Mouse (Mus musculus): ENCODE data around the gene Iqcn. TPM values are rescaled to one million over a fixed set of nuclear protein-coding genes. Genes with fewer than 3 reads are reported as not detected.

Iqcn gene
- polyA plus RNA-seq, 1 experiment from 2014 or later = not detected

DNA sequence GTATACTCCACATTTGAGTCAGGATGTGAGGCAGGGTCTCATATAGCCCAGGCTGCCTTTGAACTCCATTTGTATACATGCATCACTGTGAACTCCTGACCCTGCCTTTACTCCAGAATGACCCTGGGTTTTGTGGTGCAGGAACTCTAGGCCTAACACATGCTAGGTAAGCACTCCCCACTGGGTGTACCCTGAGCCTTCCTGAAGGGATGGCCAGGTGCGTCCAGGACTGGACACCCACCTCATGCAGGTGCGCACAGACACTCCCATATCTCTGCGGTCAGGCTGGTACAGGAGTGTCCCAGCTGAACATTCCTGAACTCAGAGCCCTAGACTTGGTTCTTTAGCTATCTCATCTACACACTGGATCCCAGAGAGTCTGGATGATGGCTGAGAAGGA is 29.1 kb upstream of the Iqcn start:
- H3K36me3 ChIP-seq (ENCODE audit: control insufficient read depth, insufficient read depth, low read length) = peaks cover 6% of the 10 kb centered on the region; the same call in 1 of the 2 replicates
- peak overlapping the region; percentile 61 for H3K4me3 ChIP-seq (ENCODE audit: low read depth, low read length)
- peak overlapping the region; percentile 63 for H3K4me2 ChIP-seq (ENCODE audit: low read length)
- peak; percentile 5; the same call in 1 of the 2 replicates for ATAC-seq
- H3K27me3 ChIP-seq (ENCODE audit: control insufficient read depth, insufficient read depth, low read depth, low read length) = no peaks in the 10 kb centered on the region
- peak overlapping the region; percentile 95 for H3K27ac ChIP-seq (ENCODE audit: low read length)
- WGBS = 89% methylated on average over 3 of the region's 3 CpGs
- peak overlapping the region; percentile 71 for H3K9ac ChIP-seq (ENCODE audit: low read depth, low read length)
- no peaks in the 10 kb centered on the region for H3K9me3 ChIP-seq (replicated peaks; ENCODE audit: control insufficient read depth, low read length, poor library complexity, severe bottlenecking)
- H3K4me1 ChIP-seq (ENCODE audit: control insufficient read depth, insufficient read depth, low read length) = peaks cover 9% of the 10 kb centered on the region

DNA sequence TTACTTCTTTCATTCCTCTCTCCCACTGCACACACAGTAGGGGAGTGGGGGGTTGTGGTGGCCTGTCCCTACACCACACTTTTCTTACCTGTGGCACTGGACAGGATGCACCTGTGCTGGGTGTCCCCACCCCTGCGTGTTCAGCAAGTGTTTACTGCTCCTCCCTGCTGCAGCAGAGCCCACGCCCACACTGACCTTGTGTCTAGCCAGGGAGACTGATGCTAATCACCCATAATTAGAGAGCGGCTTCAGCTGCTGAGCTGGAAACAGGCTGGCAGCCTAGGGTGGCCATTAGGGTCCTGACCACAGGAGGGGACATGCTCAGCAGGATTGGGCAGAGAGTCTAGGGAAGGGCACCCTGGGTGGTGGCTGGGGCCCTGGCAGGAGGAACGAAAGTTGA is 28.5 kb upstream of the Iqcn start:
- H3K36me3 ChIP-seq (ENCODE audit: control insufficient read depth, insufficient read depth, low read length) = peaks cover 6% of the 10 kb centered on the region; the same call in 1 of the 2 replicates
- 88% methylated on average over 4 of the region's 4 CpGs for WGBS
- no peaks in the 10 kb centered on the region for H3K9me3 ChIP-seq (replicated peaks; ENCODE audit: control insufficient read depth, low read length, poor library complexity, severe bottlenecking)
- no peak overlapping the region for H3K4me2 ChIP-seq (ENCODE audit: low read length)
- H3K9ac ChIP-seq (ENCODE audit: low read depth, low read length) = no peak overlapping the region
- H3K4me1 ChIP-seq (ENCODE audit: control insufficient read depth, insufficient read depth, low read length) = peaks cover 9% of the 10 kb centered on the region
- no peak overlapping the region for H3K27ac ChIP-seq (ENCODE audit: low read length)
- no peaks in the 10 kb centered on the region for H3K27me3 ChIP-seq (ENCODE audit: control insufficient read depth, insufficient read depth, low read depth, low read length)
- ATAC-seq = no peak
- no peak overlapping the region for H3K4me3 ChIP-seq (ENCODE audit: low read depth, low read length)

DNA sequence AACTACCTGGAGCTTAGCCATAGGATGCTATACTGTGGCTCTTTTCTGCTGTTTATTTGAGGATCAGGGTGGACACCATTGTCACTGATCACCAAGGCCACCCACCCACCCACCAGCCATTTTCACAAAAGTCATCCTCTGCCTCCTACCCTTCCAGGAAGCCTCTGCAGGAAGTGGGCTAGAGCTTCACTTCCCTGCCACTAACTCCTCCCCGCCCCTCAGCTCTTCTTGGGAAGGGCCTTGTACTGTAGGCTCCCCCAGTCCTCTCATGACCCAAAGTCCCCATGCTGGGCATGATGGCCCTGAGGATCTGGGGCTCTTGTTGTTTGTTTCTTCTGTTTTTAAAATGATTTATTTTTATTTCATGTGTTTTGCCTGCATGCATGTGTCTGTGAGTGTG is 27.9 kb upstream of the Iqcn start:
- no peaks in the 10 kb centered on the region for H3K9me3 ChIP-seq (replicated peaks; ENCODE audit: control insufficient read depth, low read length, poor library complexity, severe bottlenecking)
- no peak overlapping the region for H3K9ac ChIP-seq (ENCODE audit: low read depth, low read length)
- peaks cover 6% of the 10 kb centered on the region; the same call in 1 of the 2 replicates for H3K36me3 ChIP-seq (ENCODE audit: control insufficient read depth, insufficient read depth, low read length)
- H3K27me3 ChIP-seq (ENCODE audit: control insufficient read depth, insufficient read depth, low read depth, low read length) = no peaks in the 10 kb centered on the region
- no peak overlapping the region for H3K4me2 ChIP-seq (ENCODE audit: low read length)
- ATAC-seq = no peak
- peaks cover 9% of the 10 kb centered on the region for H3K4me1 ChIP-seq (ENCODE audit: control insufficient read depth, insufficient read depth, low read length)
- H3K4me3 ChIP-seq (ENCODE audit: low read depth, low read length) = no peak overlapping the region
- 95% methylated on average over 1 of the region's 1 CpGs for WGBS
- H3K27ac ChIP-seq (ENCODE audit: low read length) = no peak overlapping the region

DNA sequence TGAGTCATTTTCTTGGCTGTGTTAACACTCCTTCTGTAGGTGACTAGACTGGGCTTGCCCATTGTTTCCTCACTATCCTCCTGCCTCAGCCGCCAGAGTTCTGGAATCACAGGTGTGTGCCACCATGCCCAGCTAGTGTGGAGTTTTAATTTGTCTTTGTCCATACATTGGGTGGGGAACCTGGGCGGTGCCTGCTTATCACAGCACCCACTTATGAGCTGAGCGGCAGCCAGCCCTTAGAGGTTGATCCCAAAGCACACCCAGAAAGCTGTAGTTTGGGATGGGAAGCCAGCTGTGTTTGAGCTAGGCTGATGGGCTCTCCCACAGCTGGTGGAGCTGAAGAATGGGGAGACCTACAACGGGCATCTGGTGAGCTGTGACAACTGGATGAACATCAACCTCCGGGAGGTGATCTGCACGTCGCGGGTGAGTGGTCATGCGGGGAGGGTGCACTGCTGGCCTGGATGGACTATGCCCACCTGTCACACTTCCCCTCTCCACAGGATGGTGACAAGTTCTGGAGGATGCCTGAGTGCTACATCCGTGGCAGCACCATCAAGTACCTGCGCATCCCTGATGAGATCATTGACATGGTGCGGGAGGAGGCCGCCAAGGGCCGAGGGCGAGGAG is 25.7 kb upstream of the Iqcn start:
- no peaks in the 10 kb centered on the region for H3K9me3 ChIP-seq (replicated peaks; ENCODE audit: control insufficient read depth, low read length, poor library complexity, severe bottlenecking)

DNA sequence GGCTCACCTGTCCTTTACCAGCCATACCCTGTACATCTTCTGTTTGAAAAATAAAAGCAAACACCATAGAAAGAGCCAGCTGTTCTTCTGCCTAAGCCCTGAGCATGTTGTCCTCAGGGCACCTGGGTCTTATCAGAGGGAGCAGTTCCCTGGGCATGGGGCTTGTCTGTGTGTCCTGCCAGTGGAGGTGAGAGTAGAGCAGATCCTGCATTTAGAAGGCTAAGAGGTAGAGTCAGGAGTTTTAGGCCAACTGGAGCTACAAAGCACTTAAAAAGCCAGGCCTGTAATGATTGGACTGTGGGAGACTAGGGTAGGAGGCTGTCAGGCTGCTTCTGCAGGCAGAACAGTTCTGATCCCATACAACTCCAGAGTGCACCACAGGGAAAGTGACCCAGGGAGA is 24.6 kb upstream of the Iqcn start:
- Histone ChIP-seq H3K9ac (ENCODE audit: low read depth, low read length) (no peak overlapping the region), H3K9me3 (replicated peaks; ENCODE audit: control insufficient read depth, low read length, poor library complexity, severe bottlenecking) (no peaks in the 10 kb centered on the region), H3K4me3 (ENCODE audit: low read depth, low read length) (no peak overlapping the region), H3K27me3 (ENCODE audit: control insufficient read depth, insufficient read depth, low read depth, low read length) (no peaks in the 10 kb centered on the region), H3K36me3 (ENCODE audit: control insufficient read depth, insufficient read depth, low read length) (peaks cover 6% of the 10 kb centered on the region; the same call in 1 of the 2 replicates), H3K4me1 (ENCODE audit: control insufficient read depth, insufficient read depth, low read length) (peaks cover 9% of the 10 kb centered on the region), H3K4me2 (ENCODE audit: low read length) (no peak overlapping the region), H3K27ac (ENCODE audit: low read length) (no peak overlapping the region)
- ATAC-seq = no peak

More for the DNA sequence above, 25.7 kb upstream of the Iqcn start:
- Histone ChIP-seq H3K4me2 (ENCODE audit: low read length) (no peak overlapping the region), H3K9ac (ENCODE audit: low read depth, low read length) (no peak overlapping the region), H3K27me3 (ENCODE audit: control insufficient read depth, insufficient read depth, low read depth, low read length) (no peaks in the 10 kb centered on the region), H3K4me3 (ENCODE audit: low read depth, low read length) (no peak overlapping the region), H3K36me3 (ENCODE audit: control insufficient read depth, insufficient read depth, low read length) (peaks cover 6% of the 10 kb centered on the region; the same call in 1 of the 2 replicates), H3K4me1 (ENCODE audit: control insufficient read depth, insufficient read depth, low read length) (peaks cover 9% of the 10 kb centered on the region), H3K27ac (ENCODE audit: low read length) (no peak overlapping the region)
- 93% methylated on average over 15 of the region's 15 CpGs for WGBS
- ATAC-seq = no peak

DNA sequence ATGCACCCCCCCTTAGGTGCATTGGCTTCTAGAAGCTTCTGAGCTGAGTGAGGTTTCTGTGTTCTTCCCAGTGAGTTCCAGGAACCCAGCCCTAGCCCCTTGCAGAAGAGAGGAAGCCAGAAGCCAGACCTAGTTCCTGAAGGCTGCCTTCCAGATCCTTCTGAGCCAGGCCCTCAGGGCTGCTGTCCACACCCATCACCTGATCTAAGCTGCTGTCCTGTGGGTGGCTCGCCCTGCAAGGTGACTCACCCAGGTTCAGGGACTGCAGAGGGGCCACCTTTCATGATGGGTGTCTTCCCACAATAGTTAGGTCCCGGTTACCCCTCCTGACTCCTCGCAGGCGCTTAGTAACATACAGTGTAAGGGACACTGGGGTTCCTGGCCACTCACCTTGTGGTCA is 23.9 kb upstream of the Iqcn start:
- Histone ChIP-seq H3K9ac (ENCODE audit: low read depth, low read length) (no peak overlapping the region), H3K27ac (ENCODE audit: low read length) (no peak overlapping the region), H3K4me3 (ENCODE audit: low read depth, low read length) (no peak overlapping the region), H3K36me3 (ENCODE audit: control insufficient read depth, insufficient read depth, low read length) (peaks cover 6% of the 10 kb centered on the region; the same call in 1 of the 2 replicates), H3K4me2 (ENCODE audit: low read length) (no peak overlapping the region), H3K9me3 (replicated peaks; ENCODE audit: control insufficient read depth, low read length, poor library complexity, severe bottlenecking) (no peaks in the 10 kb centered on the region), H3K27me3 (ENCODE audit: control insufficient read depth, insufficient read depth, low read depth, low read length) (no peaks in the 10 kb centered on the region), H3K4me1 (ENCODE audit: control insufficient read depth, insufficient read depth, low read length) (peaks cover 6% of the 10 kb centered on the region; the same call in 1 of the 2 replicates)
- ATAC-seq = no peak
- WGBS = 95% methylated on average over 4 of the region's 4 CpGs

DNA sequence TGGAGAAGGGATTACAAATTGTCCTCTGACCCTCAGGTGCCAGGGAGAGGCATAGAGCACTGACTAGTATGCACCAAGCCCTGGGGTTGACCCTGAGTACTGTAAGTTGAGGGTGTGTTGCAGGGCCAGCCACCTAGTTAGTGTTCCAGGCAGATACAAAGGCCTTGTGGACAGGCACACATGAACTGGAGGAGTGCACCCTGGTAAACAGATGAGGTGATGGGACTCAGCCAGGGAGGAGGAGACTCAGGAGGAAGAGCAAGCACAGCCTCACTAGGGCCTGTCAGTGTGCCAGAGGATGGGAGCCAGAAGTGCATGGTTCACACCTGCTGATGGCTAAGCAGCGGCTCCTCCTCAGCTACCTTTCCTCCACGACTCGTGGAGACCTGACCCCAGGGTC is 23.2 kb upstream of the Iqcn start:
- H3K4me2 ChIP-seq (ENCODE audit: low read length) = no peak overlapping the region
- H3K27me3 ChIP-seq (ENCODE audit: control insufficient read depth, insufficient read depth, low read depth, low read length) = no peaks in the 10 kb centered on the region
- 94% methylated on average over 3 of the region's 3 CpGs for WGBS
- peaks cover 4% of the 10 kb centered on the region; the same call in 1 of the 2 replicates for H3K4me1 ChIP-seq (ENCODE audit: control insufficient read depth, insufficient read depth, low read length)
- H3K36me3 ChIP-seq (ENCODE audit: control insufficient read depth, insufficient read depth, low read length) = peaks cover 6% of the 10 kb centered on the region; the same call in 1 of the 2 replicates
- H3K27ac ChIP-seq (ENCODE audit: low read length) = no peak overlapping the region
- no peak overlapping the region for H3K4me3 ChIP-seq (ENCODE audit: low read depth, low read length)
- no peak for ATAC-seq
- no peak overlapping the region for H3K9ac ChIP-seq (ENCODE audit: low read depth, low read length)
- H3K9me3 ChIP-seq (replicated peaks; ENCODE audit: control insufficient read depth, low read length, poor library complexity, severe bottlenecking) = no peaks in the 10 kb centered on the region

DNA sequence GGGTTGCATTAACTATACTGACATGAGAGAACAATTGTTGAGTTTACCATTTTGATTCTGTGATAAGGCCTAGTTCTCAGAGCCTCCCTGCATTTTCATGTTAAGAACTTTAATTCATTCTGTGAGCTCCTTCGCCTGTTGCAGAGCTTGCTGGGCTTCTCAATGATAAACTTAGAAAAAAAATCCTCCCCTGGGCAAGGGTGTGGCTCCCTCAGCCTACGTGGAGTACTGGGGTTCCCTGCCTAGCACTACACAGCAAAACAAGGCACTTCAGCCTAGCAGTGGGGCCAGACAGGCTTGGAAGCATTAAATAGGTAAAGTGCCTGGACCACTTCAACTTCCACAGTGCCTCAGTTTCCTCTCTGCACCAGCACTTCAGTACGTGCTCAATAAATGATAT is 21.8 kb upstream of the Iqcn start:
- H3K27me3 ChIP-seq (ENCODE audit: control insufficient read depth, insufficient read depth, low read depth, low read length) = no peaks in the 10 kb centered on the region
- peaks cover 6% of the 10 kb centered on the region; the same call in 1 of the 2 replicates for H3K36me3 ChIP-seq (ENCODE audit: control insufficient read depth, insufficient read depth, low read length)
- no peak overlapping the region for H3K4me3 ChIP-seq (ENCODE audit: low read depth, low read length)
- H3K4me2 ChIP-seq (ENCODE audit: low read length) = no peak overlapping the region
- H3K9ac ChIP-seq (ENCODE audit: low read depth, low read length) = no peak overlapping the region
- H3K27ac ChIP-seq (ENCODE audit: low read length) = no peak overlapping the region
- WGBS = 80% methylated on average over 3 of the region's 3 CpGs
- no peak for ATAC-seq
- no peaks in the 10 kb centered on the region for H3K9me3 ChIP-seq (replicated peaks; ENCODE audit: control insufficient read depth, low read length, poor library complexity, severe bottlenecking)
- peaks cover 4% of the 10 kb centered on the region; the same call in 1 of the 2 replicates for H3K4me1 ChIP-seq (ENCODE audit: control insufficient read depth, insufficient read depth, low read length)

DNA sequence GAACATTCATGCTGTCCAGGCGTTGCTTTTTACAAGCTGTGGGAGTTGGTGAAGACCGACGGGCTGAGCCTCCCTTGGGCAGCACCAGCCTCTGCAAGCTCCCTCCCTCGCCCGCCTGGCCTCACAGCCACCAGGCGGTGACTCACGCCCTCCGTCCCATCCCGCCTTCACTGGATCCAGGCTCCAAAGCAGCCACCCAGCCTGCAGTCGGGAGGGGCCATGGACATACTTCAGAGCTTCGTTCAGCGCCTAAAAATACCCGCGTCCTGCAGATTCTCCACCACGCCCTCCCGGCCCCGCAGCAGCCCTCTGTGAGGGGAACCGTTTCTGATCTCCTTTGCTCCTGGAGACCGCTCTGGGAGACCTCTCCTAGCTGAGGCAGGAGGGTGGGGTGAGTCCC is 21.1 kb upstream of the Iqcn start:
- Histone ChIP-seq H3K9me3 (replicated peaks; ENCODE audit: control insufficient read depth, low read length, poor library complexity, severe bottlenecking) (no peaks in the 10 kb centered on the region), H3K27me3 (ENCODE audit: control insufficient read depth, insufficient read depth, low read depth, low read length) (no peaks in the 10 kb centered on the region), H3K36me3 (ENCODE audit: control insufficient read depth, insufficient read depth, low read length) (peaks cover 6% of the 10 kb centered on the region; the same call in 1 of the 2 replicates), H3K4me1 (ENCODE audit: control insufficient read depth, insufficient read depth, low read length) (peaks cover 4% of the 10 kb centered on the region; the same call in 1 of the 2 replicates), H3K27ac (ENCODE audit: low read length) (no peak overlapping the region), H3K4me3 (ENCODE audit: low read depth, low read length) (no peak overlapping the region), H3K4me2 (ENCODE audit: low read length) (no peak overlapping the region), H3K9ac (ENCODE audit: low read depth, low read length) (no peak overlapping the region)
- WGBS = 6% methylated on average over 19 of the region's 19 CpGs
- ATAC-seq = no peak

Data from midbrain, embryonic 16.5 days (tissue).